ENCODE assay signal across 10 mouse cellular contexts in genomic region chr11:84141752-84142151, GRCm38 (mm10). TPM values are rescaled to one million over a fixed set of nuclear protein-coding genes. Genes with fewer than 3 reads are reported as not detected.
DNase-seq lines count a peak whose midpoint lies in the region; ATAC-seq and TF ChIP-seq lines count a peak whose summit lies in the region.
"Had no signal": no experiment of that assay in that cellular context is flagged by ENCODE, and none has a peak within 500 bp of the region (broad histone marks: within the 10 kb centered on the region; RNA-seq: fewer than 3 reads in every experiment).

No protein-coding gene starts in this region.

- no peak overlapping the region for H3K9ac ChIP-seq in hindbrain, embryonic 11.5 days (ENCODE audit: low read depth, low read length)
- H3K9ac ChIP-seq in hindbrain, embryonic 16.5 days (ENCODE audit: low read depth, low read length): no peak overlapping the region
- H3K9ac ChIP-seq: embryonic facial prominence, embryonic 15.5 days; liver, embryonic 15.5 days had no signal

- WGBS in hindbrain, embryonic 11.5 days: 60% methylated on average over 2 of the region's 2 CpGs
- WGBS in hindbrain, embryonic 16.5 days: 52% methylated on average over 2 of the region's 2 CpGs

- peak; percentile 67 for DNase-seq in hindbrain, embryonic 11.5 days (ENCODE audit: low spot score)
- DNase-seq in B cell, adult 2 months: peak; percentile 45 to 54
- peak; percentile 27 for DNase-seq in T-cell, adult 2 months (ENCODE audit: low spot score)
- peak; percentile 71 to 82 for DNase-seq in kidney, postnatal 25 days
- DNase-seq in lung, postnatal 36 days: peak; percentile 88
- peak; percentile 64 for DNase-seq in thymus, postnatal 0 days (ENCODE audit: low spot score)

- H3K36me3 ChIP-seq in hindbrain, embryonic 11.5 days (ENCODE audit: control insufficient read depth, insufficient read depth, low read length): no peaks in the 10 kb centered on the region
- H3K36me3 ChIP-seq in hindbrain, embryonic 16.5 days (ENCODE audit: control insufficient read depth, insufficient read depth, low read length): no peaks in the 10 kb centered on the region
- H3K36me3 ChIP-seq: embryonic facial prominence, embryonic 15.5 days; liver, embryonic 15.5 days had no signal

- no peak for TF ChIP-seq POLR2A in cortical plate, adult 2 months (IDR thresholded peaks at IDR 0.05; ENCODE audit: extremely low read depth, insufficient read depth, low read length)

- H3K27me3 ChIP-seq in hindbrain, embryonic 11.5 days (ENCODE audit: control insufficient read depth, insufficient read depth, low read length): no peaks in the 10 kb centered on the region
- H3K27me3 ChIP-seq in hindbrain, embryonic 16.5 days (replicated peaks; ENCODE audit: control insufficient read depth, insufficient read depth, low read length): no peaks in the 10 kb centered on the region
- H3K27me3 ChIP-seq: embryonic facial prominence, embryonic 15.5 days had no signal

- H3K4me3 ChIP-seq in hindbrain, embryonic 11.5 days (ENCODE audit: low read depth, low read length): no peak overlapping the region
- H3K4me3 ChIP-seq in hindbrain, embryonic 16.5 days (ENCODE audit: low read length): no peak overlapping the region
- no peak overlapping the region for H3K4me3 ChIP-seq in cortical plate, adult 2 months (ENCODE audit: insufficient read depth, low read length)
- H3K4me3 ChIP-seq: embryonic facial prominence, embryonic 15.5 days; liver, embryonic 15.5 days had no signal

- H3K4me2 ChIP-seq in hindbrain, embryonic 11.5 days (replicated peaks; ENCODE audit: low read depth, low read length): no peak overlapping the region
- H3K4me2 ChIP-seq in hindbrain, embryonic 16.5 days (ENCODE audit: low read length): no peak overlapping the region
- H3K4me2 ChIP-seq: embryonic facial prominence, embryonic 15.5 days; liver, embryonic 15.5 days had no signal

- no peak for ATAC-seq in hindbrain, embryonic 11.5 days (ENCODE audit: low FRiP score)
- no peak for ATAC-seq in hindbrain, embryonic 16.5 days

- H3K4me1 ChIP-seq in hindbrain, embryonic 11.5 days (replicated peaks; ENCODE audit: control insufficient read depth, insufficient read depth, low read length): no peaks in the 10 kb centered on the region
- no peaks in the 10 kb centered on the region for H3K4me1 ChIP-seq in hindbrain, embryonic 16.5 days (ENCODE audit: control insufficient read depth, insufficient read depth, low read depth, low read length)
- no peaks in the 10 kb centered on the region for H3K4me1 ChIP-seq in cortical plate, adult 2 months (ENCODE audit: control insufficient read depth, insufficient read depth, low read length)
- H3K4me1 ChIP-seq: embryonic facial prominence, embryonic 15.5 days; liver, embryonic 15.5 days had no signal

- no peaks in the 10 kb centered on the region for H3K9me3 ChIP-seq in hindbrain, embryonic 11.5 days (ENCODE audit: control insufficient read depth, low read length)
- no peaks in the 10 kb centered on the region for H3K9me3 ChIP-seq in hindbrain, embryonic 16.5 days (ENCODE audit: control insufficient read depth, low read length)
- H3K9me3 ChIP-seq: embryonic facial prominence, embryonic 15.5 days; liver, embryonic 15.5 days had no signal

- H3K27ac ChIP-seq in hindbrain, embryonic 11.5 days (ENCODE audit: low read depth, low read length): no peak overlapping the region
- H3K27ac ChIP-seq in hindbrain, embryonic 16.5 days (ENCODE audit: low read depth, low read length): no peak overlapping the region
- H3K27ac ChIP-seq in cortical plate, adult 2 months (ENCODE audit: insufficient read depth, low read length): no peak overlapping the region
- H3K27ac ChIP-seq: embryonic facial prominence, embryonic 15.5 days; liver, embryonic 15.5 days had no signal

- peak; percentile 46; the same call in 1 of the 2 replicates for TF ChIP-seq CTCF in cortical plate, adult 2 months (IDR thresholded peaks at IDR 0.05; ENCODE audit: extremely low read depth, insufficient read depth, low read length)

RNA-seq across cellular contexts. Expression of gene Acaca, which starts 12.3 kb away (rescaled TPM):
- 31.1 and 35.3 TPM in 2 replicates for polyA plus RNA-seq in hindbrain, embryonic 11.5 days (2014; fragmentation: Nextera tagmentation; extraction: Ambion mirVana)
- polyA plus RNA-seq in hindbrain, embryonic 16.5 days (2015; fragmentation: Nextera tagmentation; extraction: Ambion mirVana): 22.6 and 23.7 TPM in 2 replicates
- polyA plus RNA-seq in cortical plate, adult 2 months (2012; rRNA removed): 27.0 and 28.0 TPM in 2 replicates
- 4.5 and 5.4 TPM in 2 replicates for polyA plus RNA-seq in thymus, postnatal 0 days (2015; fragmentation: Nextera tagmentation; extraction: Ambion mirVana)

RNA-seq across cellular contexts. Expression of gene Tada2a, which starts 12.4 kb away (rescaled TPM):
- 32.7 and 34.7 TPM in 2 replicates for polyA plus RNA-seq in hindbrain, embryonic 11.5 days (2014; fragmentation: Nextera tagmentation; extraction: Ambion mirVana)
- 29.1 and 29.9 TPM in 2 replicates for polyA plus RNA-seq in hindbrain, embryonic 16.5 days (2015; fragmentation: Nextera tagmentation; extraction: Ambion mirVana)
- polyA plus RNA-seq in cortical plate, adult 2 months (2012; rRNA removed): 49.0 and 66.4 TPM in 2 replicates
- 17.5 and 19.7 TPM in 2 replicates for polyA plus RNA-seq in thymus, postnatal 0 days (2015; fragmentation: Nextera tagmentation; extraction: Ambion mirVana)

RNA-seq across cellular contexts. Expression of gene Gm11437, which starts 25.5 kb away (rescaled TPM):
- not detected in 2 replicates for polyA plus RNA-seq in hindbrain, embryonic 11.5 days (2014; fragmentation: Nextera tagmentation; extraction: Ambion mirVana)
- 0.12 and 0.13 TPM in 2 replicates for polyA plus RNA-seq in hindbrain, embryonic 16.5 days (2015; fragmentation: Nextera tagmentation; extraction: Ambion mirVana)
- polyA plus RNA-seq in cortical plate, adult 2 months (2012; rRNA removed): not detected in 2 replicates
- not detected in 2 replicates for polyA plus RNA-seq in thymus, postnatal 0 days (2015; fragmentation: Nextera tagmentation; extraction: Ambion mirVana)
- polyA plus RNA-seq: embryonic facial prominence, embryonic 15.5 days; liver, embryonic 15.5 days had no signal

Comparison
In these comparisons a context has a peak if more than half of its experiments do, and no peak if none do; other contexts are left out.
1. DNase-seq: peak in every context shown above with its lines; median percentile 88 in lung, postnatal 36 days; 76 in kidney, postnatal 25 days; 67 in hindbrain, embryonic 11.5 days; 64 in thymus, postnatal 0 days; 50 in B cell, adult 2 months; 27 in T-cell, adult 2 months.